Mouse (Mus musculus) kidney, adult 9 months (tissue): Measurements from ENCODE around the gene Tgfb2.
A peak's percentile ranks its signal among the peaks of the same experiment; 100 is the strongest.

Experiments
- DNase-seq: peaks from one replicate; pipeline ENCODE4 v3.0.0; 2022

The Tgfb2 gene

DNA sequence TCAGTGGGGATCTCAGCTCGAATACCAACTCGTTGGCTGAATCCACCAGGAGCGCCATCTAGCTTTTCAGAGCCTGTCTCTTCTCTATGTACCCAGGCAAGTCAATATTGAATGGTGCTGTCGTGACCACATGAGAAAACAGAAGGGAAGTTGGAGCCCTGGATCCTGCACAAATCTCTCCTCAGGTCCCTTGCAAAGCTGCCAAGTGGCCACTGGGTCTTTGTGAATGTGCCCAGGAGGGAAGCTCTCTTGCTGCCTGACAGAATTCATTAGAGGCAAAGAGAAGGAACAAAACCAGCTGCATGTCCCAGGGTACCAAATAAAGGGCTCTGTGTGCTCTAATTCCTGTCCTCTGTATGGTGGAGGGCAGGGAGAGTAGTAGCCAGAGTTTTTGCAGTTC, 50.7 kb downstream of the Tgfb2 start:
- DNase-seq = no peak

- no peak for DNase-seq
Observed at GRCm38 (mm10) chr1:186652208-186652607, 53.6 kb downstream of the Tgfb2 start.

- DNase-seq = no peak
Observed at GRCm38 (mm10) chr1:186650011-186650410, 55.8 kb downstream of the Tgfb2 start.

GRCm38 (mm10) chr1:186637304-186638213, 68.2 kb downstream of the Tgfb2 start:
- DNase-seq = no peak

DNA sequence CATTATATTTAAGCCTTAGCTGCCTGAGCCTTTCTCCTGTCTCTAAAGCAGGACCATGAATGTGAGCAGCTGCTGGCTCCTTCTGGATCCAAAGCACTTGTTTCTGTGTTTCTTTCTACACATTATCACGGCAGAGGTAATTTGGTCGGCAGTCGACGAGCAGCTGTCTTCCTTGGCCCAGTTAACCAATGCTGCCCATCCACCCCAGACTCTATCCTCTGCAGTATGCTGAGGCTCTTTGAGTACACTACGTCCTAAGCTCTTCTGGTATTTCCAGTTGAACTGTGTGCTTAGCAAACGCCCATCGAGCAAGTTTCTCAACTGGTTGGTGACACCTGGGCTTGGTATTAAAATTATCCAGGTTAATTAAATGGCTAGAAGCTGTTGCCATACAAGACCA, 70.7 kb downstream of the Tgfb2 start:
- no peak for DNase-seq

GRCm38 (mm10) chr1:186631457-186631856, 74.3 kb downstream of the Tgfb2 start:
- no peak for DNase-seq

- DNase-seq = no peak
Observed at GRCm38 (mm10) chr1:186630971-186631370, 74.8 kb downstream of the Tgfb2 start.

GRCm38 (mm10) chr1:186627451-186627995, 78.3 kb downstream of the Tgfb2 start:
- DNase-seq = peak; percentile 16

DNA sequence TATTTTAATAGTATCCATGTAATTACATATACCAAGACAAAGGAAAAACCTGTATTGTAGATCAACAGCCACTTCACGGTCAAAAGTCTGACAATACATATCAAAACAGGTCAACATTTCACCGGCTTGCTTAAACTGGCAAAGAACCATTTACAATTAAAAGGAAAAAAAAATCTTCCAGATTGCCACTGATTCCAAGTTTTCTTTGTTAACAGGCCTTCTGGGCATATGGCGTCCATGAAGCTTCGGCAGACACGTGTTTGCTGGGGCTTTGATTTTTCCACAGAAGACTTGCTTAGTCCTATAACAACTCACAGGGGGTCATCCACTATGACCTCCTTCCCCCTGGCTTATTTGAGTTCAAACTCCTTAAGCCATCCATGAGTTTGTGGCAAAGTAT, 81.3 kb downstream of the Tgfb2 start:
- no peak for DNase-seq

GRCm38 (mm10) chr1:186621812-186622211, 84.0 kb downstream of the Tgfb2 start:
- DNase-seq = no peak

DNA sequence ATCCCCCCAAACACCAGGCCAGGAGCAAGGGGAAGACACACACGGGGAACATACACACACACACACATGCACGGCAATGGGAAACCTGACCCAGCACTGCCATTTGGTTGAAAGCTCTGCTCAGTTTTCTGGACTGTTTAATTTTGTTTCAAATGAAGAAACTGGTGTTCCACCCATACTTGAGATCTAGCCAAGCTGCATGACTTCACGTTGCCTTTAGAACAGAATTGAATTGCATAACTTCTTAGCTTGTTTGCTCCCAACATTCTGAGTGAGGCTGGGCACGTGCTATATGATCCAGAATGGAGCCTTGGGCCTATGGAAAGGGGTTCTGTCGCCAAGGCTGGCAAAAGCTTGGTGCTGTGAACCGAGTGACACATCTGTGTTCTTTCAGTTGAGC, 87.5 kb downstream of the Tgfb2 start:
- DNase-seq = no peak

GRCm38 (mm10) chr1:186611371-186611770, 94.4 kb downstream of the Tgfb2 start:
- no peak for DNase-seq

- no peak for DNase-seq
Observed at GRCm38 (mm10) chr1:186610481-186610880, 95.3 kb downstream of the Tgfb2 start.

DNA sequence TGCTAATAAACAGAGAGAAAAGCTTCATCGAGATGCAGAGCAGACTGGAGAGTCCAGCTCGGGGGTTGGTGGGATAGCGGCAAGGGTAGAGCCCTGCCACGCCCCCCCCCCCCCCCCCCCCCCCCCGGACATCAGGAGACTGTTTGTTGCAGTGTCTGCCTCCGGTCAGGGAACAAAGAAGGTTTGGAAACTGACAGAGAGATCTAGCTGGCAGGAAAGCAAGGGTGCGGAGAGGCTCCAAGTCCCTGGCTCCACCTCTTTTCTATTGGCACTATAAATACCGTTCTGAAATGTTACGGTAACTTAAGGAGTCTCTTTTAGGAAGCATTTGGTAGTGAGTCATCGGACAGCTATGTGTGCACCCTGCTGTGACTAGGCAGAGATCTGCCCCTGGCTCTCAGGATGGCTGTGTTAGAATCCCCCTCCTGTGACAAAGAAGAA, 96.0 kb downstream of the Tgfb2 start:
- peak; percentile 14 for DNase-seq

- DNase-seq = no peak
Observed at GRCm38 (mm10) chr1:186608116-186608515, 97.7 kb downstream of the Tgfb2 start.

DNA sequence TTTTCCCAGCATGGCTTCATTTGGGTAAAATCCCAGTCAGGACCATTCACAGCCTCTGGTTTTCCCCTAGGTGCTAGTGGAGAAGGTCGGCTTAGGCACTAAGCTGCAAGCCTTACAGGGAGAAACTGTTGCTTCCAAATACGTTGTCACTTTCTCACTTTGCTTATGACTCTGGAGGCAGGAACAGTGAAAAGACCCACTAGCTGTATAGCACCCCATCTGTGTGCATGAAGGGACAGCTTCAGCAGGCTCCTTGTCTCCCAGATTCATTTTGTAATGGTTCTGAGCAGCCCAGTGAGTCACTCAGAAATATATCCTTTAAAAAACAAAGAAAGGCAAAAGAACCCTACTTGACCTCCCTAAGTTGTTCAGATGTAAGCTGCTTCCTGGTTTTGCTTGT, 100.2 kb downstream of the Tgfb2 start:
- no peak for DNase-seq

DNA sequence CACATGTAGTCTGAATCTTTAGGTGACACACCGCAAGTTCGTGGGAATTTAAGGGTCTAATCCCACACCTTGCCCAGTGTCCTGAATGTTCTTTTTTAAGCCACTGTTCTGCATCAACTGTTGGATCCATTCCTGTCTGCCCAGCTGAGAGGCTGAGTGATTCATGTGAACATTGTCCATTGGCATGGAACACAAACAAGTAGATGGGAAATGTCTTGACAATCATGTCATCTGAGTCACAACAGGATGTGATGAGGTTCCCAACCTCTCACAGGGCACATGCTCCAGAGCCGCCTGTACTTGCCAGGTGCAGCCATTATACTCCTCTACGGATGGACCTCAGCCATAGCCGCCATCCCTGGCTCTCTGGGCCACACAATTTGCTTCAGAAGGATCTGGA, 101.7 kb downstream of the Tgfb2 start:
- no peak for DNase-seq

- no peak for DNase-seq
Observed at GRCm38 (mm10) chr1:186588226-186588625, 117.6 kb downstream of the Tgfb2 start.

GRCm38 (mm10) chr1:186587065-186587804, 118.6 kb downstream of the Tgfb2 start:
- DNase-seq = no peak

GRCm38 (mm10) chr1:186585571-186586164, 120.1 kb downstream of the Tgfb2 start:
- DNase-seq = no peak

GRCm38 (mm10) chr1:186583933-186584332, 121.9 kb downstream of the Tgfb2 start:
- no peak for DNase-seq

GRCm38 (mm10) chr1:186582113-186582512, 123.7 kb downstream of the Tgfb2 start:
- DNase-seq = no peak

- no peak for DNase-seq
Observed at GRCm38 (mm10) chr1:186581666-186582065, 124.1 kb downstream of the Tgfb2 start.
